Mouse (Mus musculus) hindbrain, embryonic 13.5 days (tissue): Measurements from ENCODE around the gene Baiap2. TPM values are rescaled to one million over a fixed set of nuclear protein-coding genes. Genes with fewer than 3 reads are reported as not detected.

Experiments used
- ATAC-seq: fragments of 200-750 bp; cut with Nextera tagmentation; 2 replicates; pipeline ENCODE4 v1.8.0; 2017; ENCODE audit warnings: moderate TSS enrichment; ENCODE audit not compliant: low FRiP score
- H3K27ac ChIP-seq: fragments of 300-500 bp; sonication (generic); 2 replicates; pipeline ENCODE4 v1.5.1; 2015; ENCODE audit warnings: inconsistent platforms, mild to moderate bottlenecking, moderate library complexity
- H3K27me3 ChIP-seq: fragments of 300-500 bp; sonication (generic); 2 replicates; pipeline ENCODE4 v1.6.1; 2015; ENCODE audit warnings: mild to moderate bottlenecking, inconsistent platforms
- H3K36me3 ChIP-seq: fragments of 300-500 bp; sonication (generic); 2 replicates; pipeline ENCODE4 v1.6.1; 2015; ENCODE audit warnings: mild to moderate bottlenecking, inconsistent platforms
- H3K4me1 ChIP-seq: fragments of 300-500 bp; sonication (generic); replicated peaks from 2 replicates; pipeline ENCODE4 v1.6.1; 2015; ENCODE audit warnings: inconsistent platforms
- H3K4me2 ChIP-seq: fragments of 300-500 bp; sonication (generic); 2 replicates; pipeline ENCODE4 v1.6.1; 2015; ENCODE audit warnings: inconsistent platforms, mild to moderate bottlenecking, moderate library complexity
- H3K4me3 ChIP-seq: fragments of 300-500 bp; sonication (generic); 2 replicates; pipeline ENCODE4 v1.5.1; 2015; ENCODE audit warnings: mild to moderate bottlenecking, inconsistent platforms
- H3K9ac ChIP-seq: fragments of 300-500 bp; sonication (generic); 2 replicates; pipeline ENCODE4 v1.6.1; 2015; ENCODE audit warnings: mild to moderate bottlenecking, inconsistent platforms
- H3K9me3 ChIP-seq: fragments of 300-500 bp; sonication (generic); 2 replicates; pipeline ENCODE4 v1.6.1; 2016; ENCODE audit warnings: inconsistent platforms
- WGBS: fragments of 180-500 bp; shearing (Covaris S2); methylation state at CpG from one replicate; pipeline ENCODE4 v1.1.7; 2015; 5-methylcytosine and 5-hydroxymethylcytosine counted together
- polyA plus RNA-seq: library from polyadenylated mRNA; unstranded; fragments of >200 nt; fragmentation: Nextera tagmentation; extraction: Ambion mirVana; gene quantifications from 2 replicates; pipeline ENCODE4 v1.2.1, GENCODE M21; 2015

The Baiap2 gene
- polyA plus RNA-seq, 1 experiment from 2014 or later: 10.0 TPM

DNA sequence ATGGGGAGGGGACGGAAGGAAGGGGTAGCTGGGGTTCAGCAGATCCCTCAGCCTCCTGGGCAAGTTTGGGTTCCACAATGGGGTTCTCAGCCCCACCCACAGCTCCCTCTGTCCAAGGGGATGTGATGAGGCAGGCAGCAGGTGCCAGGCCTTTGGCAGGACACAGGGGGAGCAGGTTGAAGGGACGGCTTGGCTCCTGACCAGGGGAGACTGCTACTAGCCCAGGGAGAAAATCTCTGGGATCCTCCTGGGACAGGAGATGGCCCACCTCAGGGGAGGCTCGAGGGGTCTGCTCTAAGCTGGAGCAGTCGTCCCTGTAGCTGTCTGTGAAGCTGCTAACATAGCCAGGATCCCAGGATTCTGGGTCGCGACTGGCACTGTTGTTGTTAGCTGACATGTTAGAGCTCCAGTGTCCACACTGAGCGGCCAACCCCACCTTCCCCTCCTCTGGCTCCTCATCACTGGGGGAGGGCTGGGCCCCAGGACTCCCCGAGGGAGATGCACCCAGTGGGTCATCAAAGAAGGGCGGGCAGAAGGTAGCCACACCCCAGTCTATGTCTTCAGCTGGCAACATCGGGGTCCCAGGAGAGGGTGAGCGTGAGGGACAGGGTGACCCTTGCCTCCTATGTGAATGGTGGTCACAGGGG lies 68.7 kb downstream of the Baiap2 start:
- Histone ChIP-seq H3K4me1 (peaks cover 31% of the 10 kb centered on the region), H3K4me3 (no peak overlapping the region), H3K36me3 (peaks cover 78% of the 10 kb centered on the region), H3K27me3 (peaks cover 30% of the 10 kb centered on the region), H3K9me3 (no peaks in the 10 kb centered on the region), H3K9ac (peak overlapping the region; percentile 46; the same call in 1 of the 2 replicates), H3K4me2 (peak overlapping the region; percentile 34), H3K27ac (no peak overlapping the region)
- 66% methylated on average over 11 of the region's 11 CpGs for WGBS
- ATAC-seq: no peak; the same call in 1 of the 2 replicates

DNA sequence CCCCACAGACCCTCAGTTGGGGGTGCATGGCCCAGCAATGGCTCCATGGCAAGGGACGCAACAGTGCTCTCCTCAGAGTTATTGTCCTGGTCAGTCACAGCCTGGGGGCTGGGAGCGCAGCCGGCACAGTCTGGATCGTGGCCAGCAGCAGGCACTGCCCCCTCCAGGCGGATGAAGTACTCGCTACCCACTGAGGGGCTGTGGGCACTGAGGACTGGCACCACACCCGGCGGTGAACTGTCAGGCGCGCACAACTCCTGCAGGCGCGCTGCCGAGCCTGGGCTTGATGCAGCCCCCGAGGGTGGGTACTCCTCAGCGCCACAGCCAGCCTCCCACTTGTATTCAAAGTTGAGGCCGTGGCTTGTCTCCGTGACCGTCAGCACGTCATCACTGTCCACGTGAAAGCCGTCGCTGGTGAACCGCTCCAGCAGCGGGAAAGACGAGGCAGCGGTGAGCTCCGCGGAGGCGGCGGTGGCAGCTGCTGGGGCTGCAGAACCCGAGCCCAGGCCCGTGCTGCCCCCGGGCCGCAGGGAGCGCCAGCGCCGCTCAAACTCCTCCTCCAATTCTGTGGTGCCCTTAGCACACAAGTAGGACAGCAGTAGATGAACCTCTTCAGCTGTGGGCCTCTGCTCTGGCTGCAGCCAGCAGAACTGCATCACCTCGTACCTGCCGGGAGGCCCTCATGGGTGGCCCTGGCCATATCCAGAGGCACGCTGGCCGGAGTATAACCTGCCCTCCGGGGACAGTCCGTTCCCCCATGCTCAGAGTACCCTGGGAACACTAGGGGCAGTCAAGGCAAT lies 69.4 kb downstream of the Baiap2 start:
- Histone ChIP-seq H3K4me2 (peak overlapping the region; percentile 34), H3K27me3 (peaks cover 30% of the 10 kb centered on the region), H3K27ac (no peak overlapping the region), H3K36me3 (peaks cover 71% of the 10 kb centered on the region), H3K9me3 (no peaks in the 10 kb centered on the region), H3K9ac (peak overlapping the region; percentile 46), H3K4me3 (no peak overlapping the region), H3K4me1 (peaks cover 31% of the 10 kb centered on the region)
- ATAC-seq: peak; percentile 25
- 36% methylated on average over 43 of the region's 43 CpGs for WGBS

DNA sequence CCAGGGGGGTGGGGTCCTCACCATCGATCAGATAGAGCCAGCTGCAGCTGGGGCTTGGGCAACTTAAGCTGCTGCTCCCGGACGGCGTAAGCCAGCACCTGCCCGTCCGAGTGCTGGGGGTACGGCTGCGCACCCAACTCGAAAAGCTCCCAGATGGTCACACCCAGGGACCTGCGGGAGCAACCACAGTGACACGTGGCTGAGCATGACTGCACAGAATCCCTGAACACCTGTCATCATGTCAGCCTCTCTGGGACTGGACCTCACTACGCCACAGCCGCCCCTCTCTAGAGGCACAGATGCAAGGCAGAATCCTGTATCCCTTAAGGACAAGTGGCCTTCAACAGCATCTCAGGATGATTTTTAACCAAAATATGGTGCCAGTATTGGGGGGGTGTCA lies 70.1 kb downstream of the Baiap2 start:
- Histone ChIP-seq H3K27me3 (peaks cover 34% of the 10 kb centered on the region), H3K36me3 (peaks cover 70% of the 10 kb centered on the region), H3K4me3 (no peak overlapping the region), H3K4me2 (peak overlapping the region; percentile 34; the same call in 1 of the 2 replicates), H3K9ac (no peak overlapping the region), H3K27ac (no peak overlapping the region), H3K9me3 (no peaks in the 10 kb centered on the region), H3K4me1 (peaks cover 31% of the 10 kb centered on the region)
- WGBS: 72% methylated on average over 13 of the region's 13 CpGs
- peak; percentile 25 for ATAC-seq

DNA sequence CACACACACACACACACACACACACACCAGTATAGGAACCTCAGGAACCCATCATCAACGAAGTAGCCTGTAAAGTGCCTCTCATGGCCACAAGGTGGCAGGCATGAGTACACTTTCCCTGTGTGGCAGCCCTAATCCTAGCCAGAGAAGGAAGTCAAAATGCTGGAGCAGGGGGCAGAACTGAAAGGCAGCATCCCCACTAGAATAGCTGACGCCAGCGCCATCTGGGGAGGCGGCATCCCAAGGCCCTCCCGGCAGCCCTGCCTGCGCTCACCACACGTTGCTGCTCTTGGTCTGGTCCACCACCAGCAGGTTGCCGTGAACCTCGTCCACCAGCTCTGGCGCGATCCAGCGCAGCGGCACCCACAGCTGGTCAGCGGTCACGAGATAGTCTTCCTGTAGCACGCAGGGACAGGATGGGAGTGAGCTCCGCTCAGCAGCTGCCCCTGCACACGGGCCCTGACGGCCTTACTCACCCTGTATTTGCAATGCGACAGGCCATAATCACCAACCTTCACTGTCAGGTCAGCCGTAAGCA lies 70.7 kb downstream of the Baiap2 start:
- Histone ChIP-seq H3K36me3 (peaks cover 70% of the 10 kb centered on the region), H3K4me1 (peaks cover 31% of the 10 kb centered on the region), H3K27me3 (peaks cover 34% of the 10 kb centered on the region), H3K4me2 (peak overlapping the region; percentile 51), H3K4me3 (peak overlapping the region; percentile 19; the same call in 1 of the 2 replicates), H3K9me3 (no peaks in the 10 kb centered on the region), H3K27ac (peak overlapping the region; percentile 67), H3K9ac (peak overlapping the region; percentile 67; the same call in 1 of the 2 replicates)
- ATAC-seq: peak; percentile 49
- WGBS: 14% methylated on average over 21 of the region's 21 CpGs

- H3K4me3 ChIP-seq: no peak overlapping the region
- no peak for ATAC-seq
- H3K4me1 ChIP-seq: peaks cover 34% of the 10 kb centered on the region
- H3K9me3 ChIP-seq: no peaks in the 10 kb centered on the region
- peaks cover 61% of the 10 kb centered on the region for H3K36me3 ChIP-seq
- 93% methylated on average over 4 of the region's 4 CpGs for WGBS
- no peak overlapping the region for H3K4me2 ChIP-seq
- H3K9ac ChIP-seq: no peak overlapping the region
- no peak overlapping the region for H3K27ac ChIP-seq
- peaks cover 34% of the 10 kb centered on the region for H3K27me3 ChIP-seq
These were observed 72.2 kb downstream of the Baiap2 start for GRCm38 (mm10) chr11:120014758-120015157.

- Histone ChIP-seq H3K9me3 (no peaks in the 10 kb centered on the region), H3K4me2 (peak overlapping the region; percentile 8; the same call in 1 of the 2 replicates), H3K4me3 (no peak overlapping the region), H3K27ac (no peak overlapping the region), H3K4me1 (peaks cover 40% of the 10 kb centered on the region), H3K27me3 (peaks cover 25% of the 10 kb centered on the region), H3K9ac (no peak overlapping the region), H3K36me3 (peaks cover 44% of the 10 kb centered on the region)
- 76% methylated on average over 8 of the region's 8 CpGs for WGBS
- no peak for ATAC-seq
These were observed 74.4 kb downstream of the Baiap2 start for GRCm38 (mm10) chr11:120017011-120017410.

DNA sequence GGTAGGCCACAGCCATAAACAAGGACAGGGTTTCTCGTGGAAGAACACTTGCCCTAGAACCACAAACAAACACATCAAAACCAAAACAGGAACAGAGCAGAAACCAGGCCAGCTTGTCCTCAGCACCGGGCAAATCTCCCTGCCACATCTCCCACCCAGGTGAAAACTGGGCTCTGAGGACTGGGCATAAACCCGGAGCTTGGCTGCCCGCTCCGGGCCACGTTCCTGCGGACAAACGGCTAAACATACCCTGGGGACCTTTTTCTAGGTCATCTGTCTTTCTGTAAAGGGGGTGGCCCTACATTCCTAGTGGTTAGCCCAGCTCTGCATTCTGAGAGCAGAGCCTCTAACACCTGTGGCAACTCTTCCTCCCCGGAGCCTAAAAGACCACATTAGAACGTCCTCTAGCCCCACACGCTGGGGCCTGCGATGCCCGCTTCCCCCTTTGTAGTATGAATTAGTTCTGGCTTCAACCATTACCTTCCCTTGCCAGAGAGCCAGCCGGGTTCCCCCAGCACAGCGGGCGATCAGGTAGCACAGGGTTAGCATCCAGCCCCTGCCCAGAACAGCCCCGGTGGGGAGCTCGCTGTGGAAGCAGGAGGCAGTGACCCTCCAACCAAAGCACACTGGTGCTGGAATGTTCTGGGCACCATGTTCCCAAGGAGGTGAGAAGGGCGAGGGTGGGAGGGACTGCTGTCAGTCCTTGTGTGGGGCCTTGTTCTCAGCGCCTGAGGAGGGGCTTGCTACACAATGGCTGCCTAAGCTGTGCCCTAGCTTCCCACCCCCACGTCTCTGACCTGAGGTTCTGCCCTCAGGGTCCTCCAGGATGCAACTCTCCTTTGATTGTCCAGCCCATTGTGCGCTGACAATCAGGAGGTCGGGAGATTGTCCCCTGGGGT lies 77.2 kb downstream of the Baiap2 start:
- H3K9ac ChIP-seq: peak overlapping the region; percentile 36; the same call in 1 of the 2 replicates
- peaks cover 13% of the 10 kb centered on the region; the same call in 1 of the 2 replicates for H3K27me3 ChIP-seq
- ATAC-seq: no peak
- H3K4me1 ChIP-seq: peaks cover 43% of the 10 kb centered on the region
- 43% methylated on average over 23 of the region's 23 CpGs for WGBS
- H3K4me2 ChIP-seq: no peak overlapping the region
- no peaks in the 10 kb centered on the region for H3K9me3 ChIP-seq
- no peak overlapping the region for H3K4me3 ChIP-seq
- peak overlapping the region; percentile 3; the same call in 1 of the 2 replicates for H3K27ac ChIP-seq
- peaks cover 29% of the 10 kb centered on the region for H3K36me3 ChIP-seq

DNA sequence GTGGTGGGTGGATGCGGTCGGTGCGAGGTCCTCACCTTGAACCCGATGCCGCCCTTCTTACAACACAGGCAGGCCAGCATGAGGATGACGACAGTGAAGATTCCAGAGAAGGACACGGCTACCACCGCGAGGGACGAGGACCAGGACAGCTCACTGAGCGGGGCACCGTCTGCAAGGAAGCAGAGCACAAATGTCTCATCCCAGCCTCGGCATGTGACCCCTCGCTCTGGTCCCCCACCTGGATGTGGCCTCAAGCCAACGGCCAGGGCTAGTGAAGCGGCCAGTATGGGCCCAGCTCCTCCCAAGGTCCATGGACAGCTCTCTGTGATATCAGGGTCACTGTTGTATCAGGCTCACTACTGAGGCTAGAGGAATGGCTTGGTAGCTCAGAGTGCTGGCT lies 78.8 kb downstream of the Baiap2 start:
- Histone ChIP-seq H3K36me3 (peaks cover 15% of the 10 kb centered on the region; the same call in 1 of the 2 replicates), H3K4me2 (no peak overlapping the region), H3K27ac (no peak overlapping the region), H3K9ac (no peak overlapping the region; the same call in 1 of the 2 replicates), H3K27me3 (0 out of 2 replicates have a peak, but pooled peaks cover 7% of the 10 kb centered on the region), H3K4me3 (no peak overlapping the region), H3K4me1 (peaks cover 43% of the 10 kb centered on the region), H3K9me3 (no peaks in the 10 kb centered on the region)
- WGBS: 92% methylated on average over 16 of the region's 16 CpGs
- ATAC-seq: no peak

DNA sequence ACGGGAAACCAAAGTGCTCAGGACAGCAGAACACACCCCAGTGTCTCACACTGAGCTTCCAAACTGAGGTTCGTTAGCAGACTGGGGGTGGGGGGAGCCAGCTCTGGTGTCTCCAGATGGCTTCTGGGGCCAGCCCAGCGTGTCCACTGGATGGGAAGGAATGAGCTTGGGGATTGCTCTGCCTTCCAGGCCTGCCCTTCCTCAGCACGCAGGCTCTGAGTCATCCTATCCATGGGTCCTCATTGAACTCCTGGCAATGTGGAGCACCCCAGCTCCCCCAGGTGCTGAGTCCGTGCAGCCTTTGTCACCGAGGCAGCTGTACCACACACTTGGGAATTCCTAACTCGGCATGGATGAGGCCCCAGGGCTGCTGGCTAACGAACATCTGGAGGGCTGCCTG lies 79.7 kb downstream of the Baiap2 start:
- H3K9me3 ChIP-seq: no peaks in the 10 kb centered on the region
- H3K4me2 ChIP-seq: no peak overlapping the region
- no peak for ATAC-seq
- no peak overlapping the region for H3K4me3 ChIP-seq
- H3K36me3 ChIP-seq: peaks cover 15% of the 10 kb centered on the region; the same call in 1 of the 2 replicates
- peaks cover 43% of the 10 kb centered on the region for H3K4me1 ChIP-seq
- peak overlapping the region; percentile 82 for H3K27ac ChIP-seq
- H3K9ac ChIP-seq: no peak overlapping the region
- 0 out of 2 replicates have a peak, but pooled peaks cover 3% of the 10 kb centered on the region for H3K27me3 ChIP-seq
- 44% methylated on average over 8 of the region's 8 CpGs for WGBS

DNA sequence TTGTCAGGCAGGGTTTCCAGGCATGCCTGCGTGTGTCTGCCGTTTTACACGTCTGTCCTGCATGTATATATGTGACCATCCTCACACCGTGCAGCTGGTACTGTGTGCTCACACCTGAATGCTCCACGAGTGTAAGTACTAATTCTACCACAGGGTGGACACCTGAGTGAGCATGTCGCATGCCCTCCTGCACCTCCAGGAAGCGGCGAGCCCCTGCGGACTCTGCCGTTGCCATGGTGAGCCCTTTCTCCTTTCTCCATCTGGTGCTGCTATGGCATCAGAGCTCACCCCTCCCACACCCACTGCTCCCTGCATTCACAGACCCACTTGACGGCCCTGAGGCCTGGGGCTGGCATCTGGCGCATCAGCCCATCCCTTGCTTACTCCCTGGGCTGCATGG lies 80.3 kb downstream of the Baiap2 start:
- Histone ChIP-seq H3K4me2 (peak overlapping the region; percentile 16; the same call in 1 of the 2 replicates), H3K9ac (0 out of 2 replicates have a peak overlapping the region, but pooled peaks have one; percentile 11), H3K9me3 (no peaks in the 10 kb centered on the region), H3K27me3 (0 out of 2 replicates have a peak, but pooled peaks cover 2% of the 10 kb centered on the region), H3K4me3 (no peak overlapping the region), H3K36me3 (peaks cover 15% of the 10 kb centered on the region; the same call in 1 of the 2 replicates), H3K4me1 (peaks cover 43% of the 10 kb centered on the region), H3K27ac (peak overlapping the region; percentile 82)
- ATAC-seq: peak; percentile 56
- WGBS: 37% methylated on average over 12 of the region's 12 CpGs

GRCm38 (mm10) chr11:120026941-120027340 lies 84.4 kb downstream of the Baiap2 start:
- no peak overlapping the region for H3K4me2 ChIP-seq
- WGBS: 80% methylated on average over 3 of the region's 3 CpGs
- H3K4me3 ChIP-seq: no peak overlapping the region
- H3K9me3 ChIP-seq: no peaks in the 10 kb centered on the region
- peaks cover 38% of the 10 kb centered on the region for H3K4me1 ChIP-seq
- H3K9ac ChIP-seq: no peak overlapping the region
- H3K27me3 ChIP-seq: no peaks in the 10 kb centered on the region
- no peaks in the 10 kb centered on the region for H3K36me3 ChIP-seq
- H3K27ac ChIP-seq: no peak overlapping the region
- no peak for ATAC-seq
